Mouse (Mus musculus) forebrain, embryonic 12.5 days (tissue): Measurements from ENCODE around the gene Eif4enif1. TPM values are rescaled to one million over a fixed set of nuclear protein-coding genes. Genes with fewer than 3 reads are reported as not detected.
A peak's percentile ranks its signal among the peaks of the same experiment; 100 is the strongest.

ENCODE experiments used
- ATAC-seq: fragments of 200-750 bp; cut with Nextera tagmentation; 2 replicates; pipeline ENCODE4 v1.8.0; 2017; ENCODE audit warnings: moderate TSS enrichment; ENCODE audit not compliant: low FRiP score
- H3K27ac ChIP-seq: fragments of 300-500 bp; sonication (generic); 2 replicates; pipeline ENCODE4 v1.5.1; 2016; ENCODE audit warnings: mild to moderate bottlenecking
- H3K27me3 ChIP-seq: fragments of 300-500 bp; sonication (generic); 2 replicates; pipeline ENCODE4 v1.6.1; 2016; ENCODE audit warnings: mild to moderate bottlenecking
- H3K36me3 ChIP-seq: fragments of 300-500 bp; sonication (generic); replicated peaks from 2 replicates; pipeline ENCODE4 v1.6.1; 2016; ENCODE audit warnings: mild to moderate bottlenecking
- H3K4me1 ChIP-seq: fragments of 300-500 bp; sonication (generic); 2 replicates; pipeline ENCODE4 v1.6.1; 2016
- H3K4me2 ChIP-seq: fragments of 300-500 bp; sonication (generic); 2 replicates; pipeline ENCODE4 v1.6.1; 2016; ENCODE audit warnings: mild to moderate bottlenecking, moderate library complexity
- H3K4me3 ChIP-seq: fragments of 300-500 bp; sonication (generic); replicated peaks from 2 replicates; pipeline ENCODE4 v1.5.1; 2016; ENCODE audit warnings: mild to moderate bottlenecking
- H3K9ac ChIP-seq: fragments of 300-500 bp; sonication (generic); 2 replicates; pipeline ENCODE4 v1.6.1; 2016; ENCODE audit warnings: mild to moderate bottlenecking
- H3K9me3 ChIP-seq: fragments of 300-500 bp; sonication (generic); 2 replicates; pipeline ENCODE4 v1.6.1; 2016
- WGBS: fragments of 180-500 bp; shearing (Covaris S2); methylation state at CpG from one replicate; pipeline ENCODE4 v1.1.7; 2016; 5-methylcytosine and 5-hydroxymethylcytosine counted together
- polyA plus RNA-seq: library from polyadenylated mRNA; unstranded; fragments of >200 nt; fragmentation: Nextera tagmentation; extraction: Ambion mirVana; gene quantifications from 2 replicates; pipeline ENCODE4 v1.2.1, GENCODE M21; 2016

Eif4enif1 gene
- polyA plus RNA-seq, 1 experiment from 2014 or later, result 58.1 TPM

DNA sequence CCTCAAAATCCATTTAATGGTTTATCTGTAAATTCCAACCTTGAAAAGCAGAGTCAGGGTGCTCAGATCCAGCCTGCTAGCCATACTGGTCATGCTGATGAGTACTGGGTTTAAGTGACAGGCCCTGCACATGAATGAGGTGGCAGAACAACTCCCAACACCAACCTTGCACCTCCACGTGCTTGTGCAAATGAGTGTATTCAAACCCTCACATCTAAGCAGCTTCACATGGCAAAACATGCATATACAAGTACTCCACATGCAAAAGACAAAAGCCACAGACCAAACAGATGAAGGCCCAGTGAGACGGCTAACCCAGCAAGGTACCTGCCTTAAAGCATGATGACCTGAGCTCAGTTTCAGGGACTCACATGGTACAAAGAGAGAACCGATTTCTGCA is 83.7 kb downstream of the Eif4enif1 start:
- H3K4me3 ChIP-seq, result no peak overlapping the region
- no peaks in the 10 kb centered on the region for H3K36me3 ChIP-seq
- no peak for ATAC-seq
- peaks cover 10% of the 10 kb centered on the region; the same call in 1 of the 2 replicates for H3K9me3 ChIP-seq
- no peak overlapping the region for H3K27ac ChIP-seq
- H3K9ac ChIP-seq, result no peak overlapping the region
- no peak overlapping the region for H3K4me2 ChIP-seq
- no peaks in the 10 kb centered on the region for H3K27me3 ChIP-seq
- peaks cover 15% of the 10 kb centered on the region for H3K4me1 ChIP-seq
- 86% methylated on average over 3 of the region's 3 CpGs for WGBS

- Histone ChIP-seq H3K27ac (0 out of 2 replicates have a peak overlapping the region, but pooled peaks have one; percentile 1), H3K9me3 (no peaks in the 10 kb centered on the region), H3K27me3 (no peaks in the 10 kb centered on the region), H3K36me3 (no peaks in the 10 kb centered on the region), H3K4me1 (peaks cover 15% of the 10 kb centered on the region), H3K4me2 (no peak overlapping the region), H3K4me3 (no peak overlapping the region), H3K9ac (no peak overlapping the region)
- ATAC-seq, result no peak
- 32% methylated on average over 6 of the region's 6 CpGs for WGBS
These were observed 84.9 kb downstream of the Eif4enif1 start for GRCm38 (mm10) chr11:3287131-3287530.

GRCm38 (mm10) chr11:3287921-3288320 is 85.7 kb downstream of the Eif4enif1 start:
- H3K27ac ChIP-seq, result no peak overlapping the region
- 67% methylated on average over 5 of the region's 5 CpGs for WGBS
- H3K36me3 ChIP-seq, result no peaks in the 10 kb centered on the region

DNA sequence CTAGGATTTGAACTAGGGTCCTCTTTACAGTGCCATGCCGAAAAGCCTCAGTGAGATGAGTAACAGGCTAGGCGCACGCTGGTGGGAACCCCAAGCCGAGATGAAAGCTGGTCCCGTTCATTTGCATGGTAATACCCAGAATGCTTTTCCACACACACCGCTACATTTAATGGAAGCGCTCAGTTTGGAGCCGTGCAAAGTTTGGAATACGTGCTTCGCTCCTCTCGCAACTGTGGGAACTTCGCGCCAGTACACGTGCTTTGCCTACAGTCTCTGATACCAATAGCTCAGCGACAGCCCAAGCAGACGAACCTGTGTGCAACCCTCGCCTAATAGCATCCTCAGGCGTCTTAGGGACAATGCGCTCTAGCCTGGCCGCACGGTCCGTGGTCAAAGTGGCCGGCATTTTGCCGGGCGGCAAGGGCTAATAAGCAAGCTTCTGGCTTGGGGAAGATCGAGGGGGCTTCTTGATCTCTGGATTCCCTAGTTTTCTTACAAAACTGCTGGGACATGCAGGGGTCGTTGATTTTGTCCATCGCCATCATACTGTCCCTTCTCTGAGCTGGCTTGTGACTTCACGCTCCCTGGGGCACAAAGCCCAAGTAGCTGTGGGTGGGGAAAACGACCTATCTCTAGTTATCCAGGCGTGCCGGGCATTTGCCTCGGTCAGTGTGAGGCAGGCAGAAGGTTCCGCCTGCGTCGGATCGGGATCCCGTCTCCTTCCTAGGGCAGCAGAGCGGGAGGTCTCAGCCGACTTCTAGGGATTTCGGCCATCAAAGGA is 86.5 kb downstream of the Eif4enif1 start, which contains the start of gene Patz1:
Gene Patz1 (plus strand): TSS at position 354 of the 781 bp plus-strand sequence.
- peaks cover 25% of the 10 kb centered on the region for H3K4me1 ChIP-seq
- H3K9ac ChIP-seq, result peak within 1 kb of the TSS; percentile 97
- H3K27ac ChIP-seq, result peak within 1 kb of the TSS; percentile 100
- H3K4me2 ChIP-seq, result peak within 1 kb of the TSS; percentile 89
- under 1% methylated on average over 41 of the region's 41 CpGs for WGBS
- ATAC-seq, result peak; percentile 19
- no peaks in the 10 kb centered on the region for H3K9me3 ChIP-seq
- peak within 1 kb of the TSS; percentile 91 for H3K4me3 ChIP-seq
- H3K36me3 ChIP-seq, result peaks cover 5% of the 10 kb centered on the region
- no peaks in the 10 kb centered on the region for H3K27me3 ChIP-seq

More at GRCm38 (mm10) chr11:3287921-3288320, 85.7 kb downstream of the Eif4enif1 start:
- no peaks in the 10 kb centered on the region for H3K27me3 ChIP-seq
- H3K9me3 ChIP-seq, result no peaks in the 10 kb centered on the region
- peak overlapping the region; percentile 89 for H3K4me2 ChIP-seq
- no peak for ATAC-seq
- peaks cover 17% of the 10 kb centered on the region for H3K4me1 ChIP-seq
- H3K4me3 ChIP-seq, result peak overlapping the region; percentile 91; the same call in 1 of the 2 replicates
- H3K9ac ChIP-seq, result peak overlapping the region; percentile 97; the same call in 1 of the 2 replicates

DNA sequence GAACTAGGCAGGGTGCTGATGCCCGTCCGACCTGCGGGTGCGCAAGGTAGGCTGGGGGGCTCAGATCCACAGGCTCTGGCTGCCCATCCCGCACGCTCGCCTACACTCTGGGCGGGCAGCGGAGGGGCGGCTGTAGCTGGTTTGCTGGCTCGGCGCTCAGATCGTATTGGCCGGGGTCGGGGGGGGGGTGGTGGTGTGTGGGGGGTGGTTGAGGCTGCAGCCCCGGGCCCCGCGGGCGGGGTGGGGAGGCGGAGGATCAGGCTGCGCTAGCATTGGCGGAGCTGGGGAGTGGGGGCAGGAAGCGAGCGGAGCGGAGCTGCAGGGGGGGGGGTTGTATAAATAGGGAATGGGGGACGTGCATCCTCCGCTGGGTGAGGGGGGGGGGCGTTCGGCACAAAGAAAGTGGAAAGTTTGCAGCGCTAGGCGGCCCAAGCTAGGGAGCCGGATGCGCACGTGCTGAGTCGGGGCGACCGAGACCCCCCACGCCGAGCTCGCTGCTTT is 87.2 kb downstream of the Eif4enif1 start:
- Histone ChIP-seq H3K4me3 (peak overlapping the region; percentile 91), H3K9ac (peak overlapping the region; percentile 97), H3K36me3 (peaks cover 12% of the 10 kb centered on the region), H3K4me2 (peak overlapping the region; percentile 89), H3K27me3 (no peaks in the 10 kb centered on the region), H3K4me1 (peaks cover 32% of the 10 kb centered on the region), H3K27ac (peak overlapping the region; percentile 100), H3K9me3 (no peaks in the 10 kb centered on the region)
- ATAC-seq, result peak; percentile 82
- WGBS, result under 1% methylated on average over 22 of the region's 40 CpGs

DNA sequence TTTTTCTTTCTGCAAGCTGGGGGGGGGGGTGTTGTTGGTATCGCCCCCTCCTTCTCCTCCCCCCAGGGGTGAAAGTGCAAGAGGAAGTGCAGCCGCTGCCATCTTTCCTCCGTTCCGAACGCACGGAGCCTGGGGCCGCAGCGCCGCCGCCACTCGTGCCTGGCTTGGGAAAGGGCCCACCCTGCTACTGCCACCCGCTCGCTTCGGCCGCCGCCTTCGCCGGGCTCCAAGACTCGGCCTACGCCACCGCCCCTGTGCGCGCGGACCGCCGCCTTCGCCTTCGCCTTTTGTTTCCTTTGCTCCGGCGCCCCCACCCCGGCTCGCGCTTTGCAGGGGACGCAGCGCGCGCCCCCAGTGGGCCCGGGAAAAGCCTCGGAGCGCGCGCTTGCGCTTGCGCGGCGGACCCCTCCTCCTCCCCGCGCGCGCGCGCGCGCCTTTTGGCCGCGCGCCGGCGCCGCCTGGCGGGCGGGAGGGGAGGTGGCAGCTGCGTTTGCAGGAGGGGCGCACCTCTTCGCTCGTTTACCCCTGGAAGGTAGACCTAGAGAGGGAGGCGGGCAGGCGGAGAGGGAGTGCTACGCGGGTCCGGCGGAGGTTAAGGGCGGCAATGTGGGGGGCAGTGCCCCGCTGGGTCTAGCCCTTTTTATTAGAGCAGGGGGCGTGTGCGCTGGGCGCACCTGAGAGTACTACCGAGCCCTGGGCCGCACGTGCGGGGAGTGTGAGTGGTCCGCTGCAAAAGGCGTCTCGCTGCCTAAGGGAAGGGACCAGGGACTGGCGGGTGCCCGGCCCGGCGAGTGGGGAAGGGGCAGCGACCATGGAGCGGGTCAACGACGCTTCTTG is 87.8 kb downstream of the Eif4enif1 start:
- Histone ChIP-seq H3K27me3 (no peaks in the 10 kb centered on the region), H3K4me3 (peak overlapping the region; percentile 91), H3K27ac (peak overlapping the region; percentile 100), H3K4me1 (peaks cover 38% of the 10 kb centered on the region), H3K9ac (peak overlapping the region; percentile 97), H3K36me3 (peaks cover 18% of the 10 kb centered on the region), H3K4me2 (peak overlapping the region; percentile 89), H3K9me3 (no peaks in the 10 kb centered on the region)
- under 1% methylated on average over 82 of the region's 92 CpGs for WGBS
- ATAC-seq, result peak; percentile 47

DNA sequence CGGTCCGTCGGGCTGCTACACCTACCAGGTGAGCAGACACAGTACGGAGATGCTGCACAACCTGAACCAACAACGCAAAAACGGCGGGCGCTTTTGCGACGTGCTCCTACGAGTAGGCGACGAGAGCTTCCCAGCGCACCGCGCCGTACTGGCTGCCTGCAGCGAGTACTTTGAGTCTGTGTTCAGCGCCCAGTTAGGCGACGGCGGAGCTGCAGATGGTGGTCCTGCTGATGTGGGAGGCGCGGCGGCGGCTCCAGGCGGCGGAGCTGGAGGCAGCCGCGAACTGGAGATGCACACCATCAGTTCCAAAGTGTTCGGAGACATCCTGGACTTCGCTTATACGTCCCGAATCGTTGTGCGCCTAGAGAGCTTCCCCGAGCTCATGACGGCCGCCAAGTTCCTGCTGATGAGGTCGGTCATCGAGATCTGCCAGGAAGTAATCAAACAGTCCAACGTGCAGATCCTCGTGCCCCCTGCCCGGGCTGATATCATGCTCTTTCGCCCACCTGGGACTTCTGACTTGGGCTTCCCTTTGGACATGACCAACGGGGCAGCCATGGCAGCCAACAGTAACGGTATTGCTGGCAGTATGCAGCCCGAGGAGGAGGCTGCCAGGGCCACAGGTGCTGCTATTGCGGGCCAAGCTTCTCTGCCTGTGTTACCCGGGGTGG is 88.6 kb downstream of the Eif4enif1 start:
- WGBS, result under 1% methylated on average over 50 of the region's 50 CpGs

GRCm38 (mm10) chr11:3291311-3292061 is 89.3 kb downstream of the Eif4enif1 start:
- Histone ChIP-seq H3K9ac (peak overlapping the region; percentile 97), H3K4me1 (peaks cover 53% of the 10 kb centered on the region), H3K36me3 (peaks cover 31% of the 10 kb centered on the region), H3K27me3 (no peaks in the 10 kb centered on the region), H3K27ac (peak overlapping the region; percentile 100), H3K4me2 (peak overlapping the region; percentile 89), H3K9me3 (no peaks in the 10 kb centered on the region), H3K4me3 (peak overlapping the region; percentile 91)
- under 1% methylated on average over 26 of the region's 26 CpGs for WGBS
- ATAC-seq, result no peak

More for the DNA sequence above, 88.6 kb downstream of the Eif4enif1 start:
- no peak; the same call in 1 of the 2 replicates for ATAC-seq
- no peaks in the 10 kb centered on the region for H3K27me3 ChIP-seq
- H3K4me3 ChIP-seq, result peak overlapping the region; percentile 91
- peak overlapping the region; percentile 89 for H3K4me2 ChIP-seq
- H3K36me3 ChIP-seq, result peaks cover 24% of the 10 kb centered on the region
- peak overlapping the region; percentile 100 for H3K27ac ChIP-seq
- no peaks in the 10 kb centered on the region for H3K9me3 ChIP-seq
- H3K9ac ChIP-seq, result peak overlapping the region; percentile 97
- peaks cover 46% of the 10 kb centered on the region for H3K4me1 ChIP-seq

GRCm38 (mm10) chr11:3292062-3292421 is 89.8 kb downstream of the Eif4enif1 start:
- Histone ChIP-seq H3K9ac (peak overlapping the region; percentile 97), H3K27ac (peak overlapping the region; percentile 100), H3K4me2 (peak overlapping the region; percentile 89), H3K4me1 (peaks cover 56% of the 10 kb centered on the region), H3K4me3 (peak overlapping the region; percentile 91), H3K36me3 (peaks cover 37% of the 10 kb centered on the region), H3K9me3 (no peaks in the 10 kb centered on the region), H3K27me3 (no peaks in the 10 kb centered on the region)
- ATAC-seq, result peak; percentile 21
- WGBS, result 0% methylated on average over 8 of the region's 8 CpGs

GRCm38 (mm10) chr11:3292711-3293249 is 90.6 kb downstream of the Eif4enif1 start:
- no peaks in the 10 kb centered on the region for H3K27me3 ChIP-seq
- H3K36me3 ChIP-seq, result peaks cover 44% of the 10 kb centered on the region
- H3K9me3 ChIP-seq, result no peaks in the 10 kb centered on the region
- H3K4me3 ChIP-seq, result peak overlapping the region; percentile 91
- peaks cover 51% of the 10 kb centered on the region for H3K4me1 ChIP-seq
- H3K27ac ChIP-seq, result peak overlapping the region; percentile 100
- WGBS, result 0% methylated on average over 8 of the region's 8 CpGs
- peak; percentile 61 for ATAC-seq
- peak overlapping the region; percentile 89 for H3K4me2 ChIP-seq
- H3K9ac ChIP-seq, result peak overlapping the region; percentile 97

DNA sequence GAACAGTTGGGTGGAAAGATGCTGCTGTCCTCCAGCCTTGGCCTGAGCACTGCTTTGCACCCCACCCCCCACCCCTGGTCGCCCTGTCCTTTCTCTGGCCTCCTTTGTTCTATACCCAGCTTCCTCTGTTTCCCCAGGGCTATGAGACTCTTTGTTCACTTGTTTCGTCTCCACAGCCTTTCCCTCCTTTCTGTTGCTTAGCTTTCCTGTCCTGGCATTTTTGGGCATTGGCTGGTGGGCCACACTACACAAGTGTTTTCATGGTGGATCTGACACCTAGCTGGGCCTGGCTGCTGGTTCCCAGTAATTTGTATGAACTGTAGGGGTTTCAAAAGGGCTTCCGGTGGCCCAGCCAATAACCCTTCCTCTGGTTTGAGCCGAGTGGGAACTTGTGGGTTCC is 91.2 kb downstream of the Eif4enif1 start:
- H3K9ac ChIP-seq, result peak overlapping the region; percentile 97
- H3K4me1 ChIP-seq, result peaks cover 46% of the 10 kb centered on the region
- H3K27me3 ChIP-seq, result no peaks in the 10 kb centered on the region
- H3K4me2 ChIP-seq, result peak overlapping the region; percentile 89
- peaks cover 50% of the 10 kb centered on the region for H3K36me3 ChIP-seq
- H3K9me3 ChIP-seq, result no peaks in the 10 kb centered on the region
- H3K4me3 ChIP-seq, result peak overlapping the region; percentile 91
- 11% methylated on average over 4 of the region's 4 CpGs for WGBS
- H3K27ac ChIP-seq, result peak overlapping the region; percentile 100
- ATAC-seq, result no peak
